Mouse (Mus musculus) right cerebral cortex, postnatal 36 days (tissue): ENCODE data around the gene Foxm1.

Experiments used
- DNase-seq, 2 experiments: peaks; one replicate each; pipeline ENCODE4 v3.0.0; 2022; ENCODE audit warnings: low spot score in 2 of 2, mixed read lengths in 1 of 2

Foxm1 gene

DNA sequence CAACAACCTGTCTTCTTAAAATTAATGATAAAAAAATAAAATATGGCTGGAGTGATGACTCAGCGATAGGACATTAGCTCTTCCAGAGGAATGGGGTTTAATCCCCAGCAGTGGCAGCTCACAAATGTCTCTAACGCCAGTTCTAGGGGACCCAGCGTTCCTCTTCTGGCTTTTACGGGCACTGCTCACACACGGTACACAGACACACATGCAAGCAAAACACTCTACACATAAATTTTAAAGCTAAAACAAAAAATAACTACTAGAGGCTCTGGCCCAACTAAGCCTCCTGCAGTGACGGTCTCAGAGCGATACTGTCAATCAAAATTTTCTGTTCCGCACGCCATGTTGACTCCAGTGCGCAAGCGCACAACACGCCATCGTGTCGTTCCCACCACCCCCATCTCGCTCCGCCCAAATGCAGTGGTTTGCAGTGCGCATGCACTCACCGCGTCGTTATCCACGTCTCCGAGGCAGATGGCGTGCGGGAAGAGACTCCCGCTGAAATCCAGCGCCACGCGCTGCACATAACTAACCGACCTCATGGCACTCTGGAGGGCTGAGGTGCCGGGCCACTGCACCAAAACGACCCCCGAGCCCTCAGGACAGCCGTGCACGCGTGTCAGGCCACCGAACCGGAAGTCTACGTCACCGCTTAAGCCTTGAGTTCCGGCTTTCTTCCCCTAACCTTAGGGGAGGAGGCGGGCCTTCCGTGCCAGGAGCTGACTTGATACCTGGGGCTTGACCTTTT, 61.7 kb downstream of the Foxm1 start, which contains the start of gene Itfg2:
TSS of gene Itfg2 (minus strand) at position 663 of the 751 bp plus-strand sequence.
- DNase-seq: peak; percentile 95 to 96

- DNase-seq: no peak
Measured at GRCm38 (mm10) chr6:128425046-128425445, 62.3 kb downstream of the Foxm1 start.
